Mouse (Mus musculus) thymus, postnatal 0 days (tissue): ENCODE results near the gene Hnrnpul1. TPM values are rescaled to one million over a fixed set of nuclear protein-coding genes. Genes with fewer than 3 reads are reported as not detected.

ENCODE experiments used
- DNase-seq: peaks from one replicate; pipeline ENCODE4 v3.0.0-alpha.2; 2015; ENCODE audit warnings: low spot score
- polyA plus RNA-seq: library from polyadenylated mRNA; unstranded; fragments of >200 nt; fragmentation: Nextera tagmentation; extraction: Ambion mirVana; gene quantifications from 2 replicates; pipeline ENCODE4 v1.2.1, GENCODE M21; 2015

Gene Hnrnpul1
- polyA plus RNA-seq, 1 experiment from 2014 or later, result 66.2 TPM

DNA sequence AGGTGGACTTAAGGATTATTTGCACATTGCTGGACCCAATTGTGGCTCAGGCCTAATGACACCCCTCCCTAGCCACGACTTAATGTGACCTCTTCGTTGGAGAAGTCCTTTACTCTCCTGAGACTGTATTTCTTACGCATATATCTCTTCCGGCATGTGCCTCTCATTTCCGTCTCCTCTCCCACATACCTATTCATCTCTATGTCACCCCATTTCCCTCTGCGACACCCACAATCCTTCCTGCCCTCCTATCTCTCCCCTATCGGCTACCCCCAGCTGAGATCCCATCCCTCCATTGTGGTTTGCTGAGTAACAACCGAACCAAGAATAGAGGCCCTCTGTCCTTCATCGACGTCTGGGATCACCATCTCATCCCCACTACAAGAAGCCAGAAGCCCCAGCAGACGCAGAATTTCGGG lies 64.9 kb downstream of the Hnrnpul1 start:
- no peak for DNase-seq

DNA sequence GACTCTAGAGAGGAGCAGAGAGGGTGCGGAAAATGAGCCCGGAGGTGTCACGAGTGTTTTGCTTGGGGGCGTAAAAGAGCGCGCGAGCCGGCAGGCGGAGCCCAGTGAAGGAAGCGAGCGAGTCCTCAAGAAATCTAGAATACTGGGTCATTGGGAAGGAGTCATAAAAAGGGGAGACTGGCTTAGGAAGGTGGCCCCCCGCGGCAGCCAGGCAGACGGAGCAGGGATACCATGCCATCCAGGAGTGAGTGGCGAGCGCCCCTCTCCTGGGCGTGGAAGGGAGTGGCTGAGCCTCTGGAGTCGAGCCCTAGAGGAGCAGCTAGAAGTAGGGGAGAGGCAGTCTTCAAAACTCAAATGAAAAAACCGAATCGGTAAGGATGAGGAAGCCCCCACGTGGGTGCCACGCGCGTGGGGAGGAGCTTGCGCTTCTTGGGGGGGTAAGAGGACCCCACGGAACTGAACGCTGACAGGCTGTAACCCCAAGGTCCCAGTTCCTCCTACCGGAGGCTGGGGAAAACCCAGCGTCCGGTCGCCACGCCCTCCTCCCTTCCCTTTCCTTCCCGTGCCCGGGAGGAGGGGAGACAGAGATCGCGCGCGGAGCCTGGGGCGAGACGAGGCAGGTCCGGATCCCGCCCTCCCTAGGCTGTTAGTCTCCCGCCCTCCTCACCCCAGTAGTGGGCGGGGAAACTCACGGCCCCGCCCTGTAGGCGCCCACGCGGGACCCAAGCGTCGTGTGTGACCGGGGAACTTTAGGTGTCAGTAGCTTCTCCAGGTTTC lies 65.6 kb downstream of the Hnrnpul1 start:
- peak; percentile 84 for DNase-seq

DNA sequence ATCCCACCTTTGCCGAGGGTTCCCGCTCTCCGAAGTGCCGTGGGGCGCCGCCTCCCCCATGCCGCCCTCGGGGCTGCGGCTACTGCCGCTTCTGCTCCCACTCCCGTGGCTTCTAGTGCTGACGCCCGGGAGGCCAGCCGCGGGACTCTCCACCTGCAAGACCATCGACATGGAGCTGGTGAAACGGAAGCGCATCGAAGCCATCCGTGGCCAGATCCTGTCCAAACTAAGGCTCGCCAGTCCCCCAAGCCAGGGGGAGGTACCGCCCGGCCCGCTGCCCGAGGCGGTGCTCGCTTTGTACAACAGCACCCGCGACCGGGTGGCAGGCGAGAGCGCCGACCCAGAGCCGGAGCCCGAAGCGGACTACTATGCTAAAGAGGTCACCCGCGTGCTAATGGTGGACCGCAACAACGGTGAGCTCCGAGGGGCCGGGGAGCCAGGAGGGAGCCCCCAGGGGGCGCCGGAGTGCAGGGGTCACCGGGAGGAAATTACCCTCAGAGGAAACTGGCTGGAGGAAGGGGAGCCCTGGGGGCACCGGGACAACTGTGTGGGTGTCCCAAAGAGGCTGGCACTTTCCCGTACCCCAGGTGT lies 66.7 kb downstream of the Hnrnpul1 start:
- peak; percentile 56 for DNase-seq

DNA sequence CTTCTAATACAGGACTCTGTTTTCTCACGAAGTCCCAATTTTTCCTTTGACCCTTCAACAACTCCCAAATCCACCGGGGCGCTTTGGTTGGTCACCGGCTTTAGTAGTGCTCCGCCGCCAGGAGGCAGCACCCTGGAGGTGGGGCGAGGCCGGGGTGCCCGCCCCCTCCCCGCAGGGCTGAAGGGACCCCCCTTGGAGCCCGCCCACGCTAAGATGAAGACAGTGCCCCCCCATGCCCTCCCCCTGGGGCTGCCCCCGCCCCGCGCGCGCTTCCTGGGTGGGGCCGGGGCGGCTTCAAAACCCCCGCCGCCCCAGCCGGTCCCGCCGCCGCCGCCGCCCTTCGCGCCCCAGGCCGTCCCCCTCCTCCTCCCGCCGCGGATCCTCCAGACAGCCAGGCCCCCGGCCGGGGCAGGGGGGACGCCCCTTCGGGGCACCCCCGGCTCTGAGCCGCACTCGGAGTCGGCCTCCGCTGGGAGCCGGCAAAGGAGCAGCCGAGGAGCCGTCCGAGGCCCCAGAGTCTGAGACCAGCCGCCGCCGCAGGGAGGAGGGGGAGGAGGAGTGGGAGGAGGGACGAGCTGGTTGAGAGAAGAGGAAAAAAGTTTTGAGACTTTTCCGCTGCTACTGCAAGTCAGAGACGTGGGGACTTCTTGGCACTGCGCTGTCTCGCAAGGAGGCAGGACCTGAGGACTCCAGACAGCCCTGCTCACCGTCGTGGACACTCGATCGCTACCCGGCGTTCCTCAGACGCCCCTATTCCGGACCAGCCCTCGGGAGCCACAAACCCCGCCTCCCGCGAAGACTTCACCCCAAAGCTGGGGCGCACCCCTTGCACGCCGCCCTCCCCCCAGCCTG lies 67.7 kb downstream of the Hnrnpul1 start, which contains the start of gene Tgfb1:
TSS of gene Tgfb1 (plus strand) at position 323 of the 852 bp plus-strand sequence.
- peak; percentile 91 for DNase-seq

DNA sequence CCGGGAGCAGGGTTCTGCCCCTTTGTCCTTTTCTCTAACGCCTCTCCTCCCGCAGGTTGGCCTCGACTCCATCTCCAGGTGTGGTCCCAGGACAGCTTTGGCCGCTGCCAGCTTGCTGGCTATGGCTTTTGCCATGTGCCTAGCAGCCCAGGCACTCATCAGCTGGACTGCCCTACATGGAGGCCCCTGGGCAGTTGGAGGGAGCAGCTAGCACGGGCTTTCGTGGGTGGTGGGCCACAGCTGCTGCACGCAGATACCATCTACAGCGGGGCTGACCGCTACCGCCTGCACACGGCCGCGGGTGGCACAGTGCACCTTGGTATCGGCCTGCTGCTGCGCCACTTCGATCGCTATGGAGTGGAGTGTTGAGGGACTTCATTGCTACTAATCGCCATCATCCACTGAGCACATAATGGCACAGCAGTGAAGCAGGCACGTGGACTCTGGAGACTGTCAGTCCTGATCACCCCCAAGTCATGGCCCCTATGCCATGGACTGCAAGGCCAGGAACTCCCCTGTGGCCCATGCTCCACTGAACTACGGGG lies 68.6 kb downstream of the Hnrnpul1 start:
- DNase-seq, result no peak

DNA sequence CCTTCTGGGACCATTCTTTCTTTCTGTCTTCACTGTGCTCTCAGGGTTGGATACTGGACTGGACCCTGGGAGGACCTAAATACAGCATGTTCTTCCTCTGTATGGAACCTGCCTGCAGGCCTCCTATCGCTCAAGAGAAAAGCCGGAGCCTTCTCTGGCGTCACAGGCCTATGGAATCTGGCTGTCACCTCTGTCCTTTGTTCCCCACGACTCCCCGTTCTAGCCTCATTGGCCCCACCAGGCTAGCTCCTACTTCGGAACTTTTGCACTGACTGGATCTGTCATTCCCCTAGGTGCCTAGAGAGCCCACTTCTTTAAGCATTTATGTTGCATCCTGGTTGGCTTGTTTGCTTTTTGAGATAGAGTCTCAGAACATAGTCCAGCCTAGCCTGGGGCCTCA lies 69.9 kb downstream of the Hnrnpul1 start:
- DNase-seq, result no peak

DNA sequence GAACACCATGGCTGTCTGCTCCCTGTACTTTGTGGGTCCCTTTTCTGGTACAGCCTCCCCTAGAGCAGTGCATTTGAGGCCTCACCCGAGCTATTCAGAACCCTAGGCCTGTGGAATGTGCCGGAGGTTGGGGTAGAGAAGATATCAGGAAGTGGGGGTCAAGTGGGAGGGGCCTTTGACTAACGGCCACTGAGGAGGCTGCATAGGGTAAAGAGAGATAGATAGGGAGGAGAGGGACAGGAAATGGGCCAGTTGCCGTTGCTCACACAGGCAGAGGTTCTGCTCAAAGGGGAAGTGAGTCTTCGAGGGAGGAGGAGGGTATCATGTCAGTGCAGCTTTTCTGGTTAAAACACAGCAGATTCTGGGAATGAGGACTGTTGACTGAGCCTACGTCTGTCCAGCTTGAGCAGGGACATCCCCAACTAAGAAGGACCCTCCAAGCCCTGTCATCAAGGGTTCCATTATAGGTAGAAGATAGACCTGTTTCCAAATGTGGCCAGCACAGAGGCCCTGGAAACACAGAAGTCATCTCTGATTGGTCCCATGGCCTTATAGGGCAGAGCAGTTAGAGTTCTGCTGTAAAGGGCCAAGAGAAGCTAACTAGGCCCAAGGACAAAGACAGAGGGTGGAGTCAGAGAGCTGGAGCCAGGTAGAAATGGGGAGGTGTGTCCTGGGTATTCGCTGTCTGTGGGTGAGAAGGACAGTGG lies 70.9 kb downstream of the Hnrnpul1 start:
- DNase-seq, result peak; percentile 72

DNA sequence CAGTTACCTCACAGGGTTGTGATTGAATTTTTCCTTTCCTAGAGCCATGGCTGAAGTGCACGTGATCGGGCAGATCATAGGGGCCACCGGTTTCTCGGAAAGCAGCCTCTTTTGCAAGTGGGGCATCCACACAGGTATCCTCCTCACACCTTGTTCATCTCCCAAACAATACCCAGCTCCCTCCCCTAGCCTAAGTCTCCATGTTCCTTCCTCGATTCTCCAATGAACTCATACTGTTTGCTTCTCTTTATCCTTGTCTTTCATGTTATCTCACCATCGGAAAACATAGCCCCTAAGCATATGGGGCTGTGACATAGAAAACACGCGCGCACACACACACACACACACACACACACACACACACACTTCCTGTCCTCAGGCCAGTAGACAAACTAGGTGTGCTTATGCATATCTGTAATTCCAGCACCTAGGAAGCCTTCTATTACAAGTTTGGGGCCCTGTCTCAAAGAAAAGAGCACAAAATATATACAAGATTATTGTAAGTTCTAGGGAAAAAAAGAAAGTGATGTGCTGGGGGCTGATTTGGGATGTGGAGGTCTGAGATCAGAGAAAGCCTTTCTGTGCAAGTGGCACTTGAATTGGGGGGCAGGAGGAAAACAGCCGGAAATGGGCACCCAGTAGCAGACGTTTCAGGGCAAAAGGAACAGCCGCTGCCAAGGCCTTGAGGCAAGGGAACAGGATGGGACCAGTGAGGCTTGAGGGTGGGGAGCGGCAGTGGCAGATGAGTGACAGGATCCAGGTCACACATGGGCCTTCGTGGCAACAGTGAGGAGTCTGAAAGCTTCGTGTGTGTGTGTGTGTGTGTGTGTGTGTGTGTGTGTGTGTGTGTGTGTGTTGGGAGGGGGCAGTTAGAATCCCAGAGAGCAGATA lies 73.0 kb downstream of the Hnrnpul1 start:
- DNase-seq, result peak; percentile 79

DNA sequence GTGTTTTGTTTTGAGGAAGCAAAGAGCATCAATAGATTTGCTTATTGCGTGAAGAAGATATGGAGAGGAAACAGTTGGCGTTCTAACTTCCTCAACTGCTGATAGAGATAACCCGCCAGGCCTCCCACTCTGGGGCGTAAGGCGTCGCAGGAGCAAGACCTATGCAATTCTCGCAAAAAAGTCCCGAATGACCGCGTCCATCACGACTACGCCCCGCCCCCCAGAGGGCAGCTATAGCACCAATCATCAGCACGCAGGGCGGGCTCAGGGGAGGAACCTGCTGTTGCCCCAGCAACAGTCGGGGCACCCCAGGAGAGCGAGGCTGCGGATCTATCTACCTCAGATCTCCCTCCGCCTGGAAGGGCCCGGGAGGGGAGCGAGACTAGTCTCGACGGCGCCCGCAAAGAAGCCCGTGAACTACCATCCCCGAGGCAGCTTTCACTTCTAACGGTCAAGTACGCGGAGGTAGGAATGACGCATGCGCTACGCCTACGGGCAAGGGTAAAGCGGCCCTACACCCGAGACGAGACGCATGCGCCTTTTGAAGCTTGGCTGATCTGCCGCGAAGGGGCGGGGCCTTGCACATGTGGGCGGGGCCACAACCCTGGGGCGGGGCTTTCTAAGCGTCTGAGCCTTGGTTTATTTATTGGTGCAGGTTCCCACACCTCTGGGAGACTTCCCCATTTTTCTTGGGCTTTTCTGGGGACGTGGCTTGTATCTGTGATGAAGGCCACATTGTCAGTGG lies 73.9 kb downstream of the Hnrnpul1 start, which contains the start of gene B9d2:
TSS of gene B9d2 (plus strand) at position 267 of the 745 bp plus-strand sequence.
- peak; percentile 97 for DNase-seq

DNA sequence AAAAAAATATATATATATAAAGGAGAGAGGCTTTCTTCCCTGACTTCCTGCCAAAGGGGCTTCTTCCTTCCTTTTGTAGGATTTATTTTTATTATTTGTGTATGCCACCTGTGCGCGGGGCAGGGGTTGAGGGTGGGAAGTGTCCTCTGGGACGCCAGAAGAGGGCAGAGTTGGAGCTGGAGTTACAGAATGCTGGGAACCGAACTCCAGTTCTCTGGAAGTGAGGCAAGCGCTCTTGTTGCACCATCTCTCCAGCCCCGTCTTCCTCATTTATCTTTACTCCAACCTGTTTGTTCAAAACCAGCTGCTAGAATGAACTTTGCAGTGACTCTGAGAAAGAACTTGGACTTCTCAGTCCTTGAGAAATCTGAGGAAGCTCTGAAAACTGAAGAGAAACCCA lies 74.6 kb downstream of the Hnrnpul1 start:
- no peak for DNase-seq

DNA sequence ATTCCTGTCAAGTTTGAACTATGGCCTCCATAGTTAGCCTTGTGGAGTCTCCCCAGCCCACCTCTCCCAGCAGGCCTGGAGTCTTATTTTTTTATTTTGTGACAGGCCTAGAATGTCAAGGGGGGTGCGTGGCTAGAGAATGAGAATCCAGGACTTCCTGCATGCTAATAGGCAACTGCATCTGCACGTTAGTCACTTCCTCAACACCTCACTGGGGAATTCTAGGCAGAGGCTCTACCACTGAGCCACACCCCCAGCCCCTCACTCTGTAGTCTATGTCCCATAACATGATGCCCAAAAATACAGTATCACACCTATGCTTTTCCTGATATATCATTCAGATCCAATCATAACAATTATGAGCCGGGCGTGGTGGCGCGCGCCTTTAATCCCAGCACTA lies 77.5 kb downstream of the Hnrnpul1 start:
- no peak for DNase-seq

DNA sequence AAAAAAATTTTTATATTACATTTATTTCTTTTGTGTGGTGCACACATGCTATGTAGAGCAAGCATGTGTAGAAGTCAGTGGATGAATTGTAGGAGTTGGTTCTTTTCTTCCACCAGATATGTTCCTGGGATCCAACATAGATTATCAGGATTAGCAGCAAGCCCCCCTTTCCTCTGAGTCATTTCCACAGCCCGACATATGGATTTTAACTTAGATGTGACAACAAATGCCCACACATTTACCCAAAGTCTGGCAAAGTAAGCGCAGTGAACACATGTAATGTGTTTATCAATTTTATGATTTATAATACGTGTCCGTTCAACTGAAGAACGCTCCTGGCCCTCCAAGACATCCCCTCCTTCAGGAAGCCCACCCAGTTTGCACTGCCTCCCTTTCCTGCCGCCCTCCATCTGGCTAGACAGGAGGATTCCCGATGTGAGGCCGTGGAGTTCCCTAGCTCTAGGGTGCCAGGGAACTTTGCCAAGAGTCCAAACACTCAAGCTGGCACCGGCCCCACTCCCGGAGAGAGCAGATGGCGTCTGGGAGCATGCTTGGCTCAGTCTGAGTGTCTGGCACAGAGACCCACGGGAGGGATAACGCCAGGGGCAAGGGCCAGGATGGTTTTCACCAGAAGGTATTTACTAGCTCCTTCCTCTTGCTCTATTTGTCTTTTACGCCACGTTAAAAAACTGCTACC lies 78.3 kb downstream of the Hnrnpul1 start:
- DNase-seq, result no peak

DNA sequence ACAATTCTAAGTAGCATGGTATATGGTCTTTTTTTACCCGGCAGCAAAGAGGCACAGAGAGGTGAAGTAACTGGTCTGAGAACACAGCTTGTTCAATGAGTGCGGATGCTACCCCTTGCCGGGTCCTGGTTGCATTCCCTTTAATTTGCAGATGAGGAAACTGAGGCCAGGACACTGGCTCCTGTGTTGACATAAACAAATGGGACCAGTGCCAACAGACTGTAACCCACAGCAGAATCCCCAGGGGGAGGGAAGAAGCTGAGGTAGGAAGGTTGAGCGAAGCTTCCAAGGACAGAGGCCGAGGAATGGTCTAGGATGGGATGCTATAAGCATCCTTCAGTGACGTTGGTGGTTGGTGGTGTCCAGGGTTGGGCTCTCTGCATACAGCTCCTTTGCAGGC lies 79.2 kb downstream of the Hnrnpul1 start:
- DNase-seq, result no peak

DNA sequence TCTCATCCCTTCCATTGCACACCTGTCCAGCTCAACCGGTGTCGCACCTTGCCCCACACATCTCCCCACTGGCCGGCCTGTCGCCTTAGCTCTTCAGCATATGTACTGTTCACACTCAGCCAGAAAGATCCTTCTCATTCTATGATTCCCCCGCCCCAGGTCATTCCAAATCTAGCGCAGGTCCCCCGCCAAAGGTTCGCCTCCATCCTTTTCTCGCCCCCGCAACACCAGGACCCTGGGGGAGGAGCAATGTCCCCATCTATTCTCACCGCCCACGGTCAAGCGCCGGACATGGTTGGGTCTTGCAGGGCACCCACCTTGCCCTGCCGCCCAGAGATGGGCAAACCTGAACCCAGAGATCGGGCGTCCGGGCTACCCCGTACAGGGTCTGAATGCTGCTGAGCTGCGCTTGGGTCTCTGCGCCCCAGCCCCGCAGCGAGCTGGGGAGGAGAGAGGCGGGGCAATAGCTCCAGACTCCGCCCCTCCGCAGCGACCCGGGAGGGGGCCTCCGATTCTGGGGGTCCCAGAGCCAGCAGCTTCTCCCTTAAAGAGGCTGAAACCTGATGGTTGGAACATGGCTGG lies 79.7 kb downstream of the Hnrnpul1 start, which contains the start of gene Tmem91:
TSS of gene Tmem91 (minus strand) at position 448 of the 582 bp plus-strand sequence.
- DNase-seq, result peak; percentile 30

DNA sequence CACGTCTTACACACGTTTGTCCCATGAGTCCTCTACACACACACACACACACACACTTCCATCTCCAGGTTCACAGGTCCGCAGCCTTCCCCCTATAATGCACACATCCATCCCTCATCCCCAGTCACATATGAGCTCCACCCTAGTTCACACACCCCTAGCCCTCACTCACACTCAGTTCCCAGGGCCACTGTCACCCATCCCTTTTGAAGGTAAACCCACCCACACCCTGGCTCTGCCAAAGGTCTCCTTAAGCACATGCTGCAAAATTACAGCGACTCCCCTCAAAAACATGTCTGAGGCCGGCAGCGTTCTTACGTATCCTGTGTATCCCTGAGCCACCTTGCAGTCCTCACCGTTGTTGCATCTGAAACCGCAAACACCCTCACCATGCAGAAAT lies 80.3 kb downstream of the Hnrnpul1 start:
- DNase-seq, result no peak

DNA sequence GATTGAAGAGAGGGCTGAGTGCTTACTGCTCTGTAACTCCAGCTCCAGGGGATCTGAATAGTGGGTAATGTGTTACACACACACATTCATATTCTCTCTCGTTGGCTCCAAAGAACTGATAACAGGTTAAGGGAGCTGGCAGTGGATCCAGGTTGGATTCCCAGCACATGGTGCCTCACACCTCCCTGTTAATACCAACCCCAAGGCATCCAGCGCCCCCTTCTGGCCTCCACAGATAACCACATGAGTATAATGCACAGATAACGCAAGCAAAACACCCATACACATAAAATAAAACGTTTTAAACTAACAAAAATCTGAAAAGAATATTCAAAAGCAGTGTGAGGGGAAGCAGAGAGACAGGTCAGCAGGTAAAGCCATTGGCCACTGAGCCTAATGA lies 82.1 kb downstream of the Hnrnpul1 start:
- no peak for DNase-seq

DNA sequence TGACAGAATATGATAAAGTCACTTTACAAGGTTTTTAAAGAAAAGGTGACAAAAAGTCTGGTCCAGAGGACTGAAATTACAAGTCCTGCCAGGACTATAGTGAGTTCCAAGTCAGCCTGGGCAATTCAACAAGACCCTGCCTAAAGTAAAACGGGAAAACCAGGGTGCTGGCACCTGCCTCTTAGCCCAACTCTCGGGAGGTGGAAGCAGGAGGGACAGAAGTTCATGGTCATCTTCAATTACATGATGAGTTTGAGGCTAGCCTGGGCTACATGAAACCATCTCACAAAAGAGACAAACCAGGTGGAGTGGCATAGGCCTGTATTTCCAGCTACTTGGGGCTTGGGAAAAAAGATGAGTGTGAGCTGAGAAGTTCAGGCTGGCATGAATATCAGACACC lies 82.9 kb downstream of the Hnrnpul1 start:
- DNase-seq, result no peak
